Comparison of ENCODE assay signal across 9 mouse cellular contexts in genomic region chr2:142700689-142701088, GRCm38 (mm10).
DNase-seq lines count a peak whose midpoint lies in the region; ATAC-seq and TF ChIP-seq lines count a peak whose summit lies in the region.
"Had no signal": no experiment of that assay in that cellular context is flagged by ENCODE, and none has a peak within 500 bp of the region (broad histone marks: within the 10 kb centered on the region; RNA-seq: fewer than 3 reads in every experiment).

No protein-coding gene starts in this region.

- no peaks in the 10 kb centered on the region for H3K36me3 ChIP-seq in thymus, adult 2 months (ENCODE audit: control insufficient read depth, insufficient read depth, low read length)

- TF ChIP-seq POLR2A in thymus, adult 2 months (IDR thresholded peaks at IDR 0.05; ENCODE audit: control insufficient read depth, extremely low read depth, insufficient read depth, low read length, poor library complexity): no peak

- ATAC-seq in cerebellum, adult (ENCODE audit: insufficient number of reproducible peaks, low FRiP score, low TSS enrichment): no peak
- ATAC-seq in inflammation-experienced regulatory T-cells, adult 6 months: no peak

- H3K4me1 ChIP-seq in thymus, adult 2 months (replicated peaks; ENCODE audit: control insufficient read depth, insufficient read depth, low read length): peaks cover 3% of the 10 kb centered on the region; the same call in 1 of the 2 replicates

- H3K4me3 ChIP-seq in thymus, adult 2 months (ENCODE audit: control insufficient read depth, insufficient read depth, low read length): no peak overlapping the region

- WGBS in thymus, adult 2 months: 88% methylated on average over 4 of the region's 4 CpGs

- TF ChIP-seq CTCF in thymus, adult 2 months (IDR thresholded peaks at IDR 0.05; ENCODE audit: borderline replicate concordance, control insufficient read depth, extremely low read depth, insufficient read depth, low read length, poor library complexity): no peak

- H3K27me3 ChIP-seq in thymus, adult 2 months (ENCODE audit: control insufficient read depth, insufficient read depth, low read length): no peaks in the 10 kb centered on the region

- intact Hi-C loops in left cerebral cortex, postnatal 4 days (cut with DNase I): no loop called here

- DNase-seq in cerebellum, adult 11-12 months: peak; percentile 30
- DNase-seq in urinary bladder, postnatal 14 days (ENCODE audit: low spot score): peak; percentile 29
- DNase-seq in urinary bladder, postnatal 10 days (ENCODE audit: low spot score): no peak
- DNase-seq in left cerebral cortex, postnatal 4 days: peak; percentile 29
- no peak for DNase-seq in thymus, adult 2 months
- no peak for DNase-seq in spleen, postnatal 10 days (ENCODE audit: low spot score in 2 of 2)

- no peak overlapping the region for H3K27ac ChIP-seq in thymus, adult 2 months (ENCODE audit: control insufficient read depth, insufficient read depth, low read length)
- H3K27ac ChIP-seq: macrophage had no signal

Comparison
In these comparisons a context has a peak if more than half of its experiments do, and no peak if none do; other contexts are left out.
1. DNase-seq: peak in cerebellum, adult 11-12 months (single experiment), urinary bladder, postnatal 14 days (single experiment) and left cerebral cortex, postnatal 4 days (single experiment); none in urinary bladder, postnatal 10 days (single experiment), thymus, adult 2 months (single experiment) and spleen, postnatal 10 days (0 of 2).